Mouse (Mus musculus): ENCODE data around the gene Bcl2l10. TPM values are rescaled to one million over a fixed set of nuclear protein-coding genes. Genes with fewer than 3 reads are reported as not detected.

Gene Bcl2l10
- total RNA-seq, 4 experiments from 2014 or later: 0.53 TPM; not detected in 3

GRCm38 (mm10) chr9:75400639-75401038 lies 53.1 kb downstream of the Bcl2l10 start:
- DNase-seq (ENCODE audit: low spot score in 2 of 2): no peak

Other genes starting within 250 kb of the Bcl2l10 start
- gene Myo5c, start 115.7 kb upstream of the Bcl2l10 start, total RNA-seq (2022): 1 to 10 TPM; 6.1 to 9.1 (median 7.6) TPM
- gene Gnb5, start 41.5 kb upstream of the Bcl2l10 start, total RNA-seq (2022): 100 to 1,000 TPM; 162 to 190 (median 168) TPM
- 10 to 100 TPM; 63.2 to 79.9 (median 65.4) TPM for gene Mapk6, start 62.2 kb downstream of the Bcl2l10 start, total RNA-seq (2022)
- gene Leo1, start 93.8 kb downstream of the Bcl2l10 start, total RNA-seq (2022): 10 to 100 TPM; 21.4 to 27.1 (median 24.0) TPM
- 10 to 100 TPM; 43.9 to 54.9 (median 50.5) TPM for gene Tmod3, start 211.9 kb downstream of the Bcl2l10 start, total RNA-seq (2022)